Mouse (Mus musculus): ENCODE measurements around the gene Siah3.

DNA sequence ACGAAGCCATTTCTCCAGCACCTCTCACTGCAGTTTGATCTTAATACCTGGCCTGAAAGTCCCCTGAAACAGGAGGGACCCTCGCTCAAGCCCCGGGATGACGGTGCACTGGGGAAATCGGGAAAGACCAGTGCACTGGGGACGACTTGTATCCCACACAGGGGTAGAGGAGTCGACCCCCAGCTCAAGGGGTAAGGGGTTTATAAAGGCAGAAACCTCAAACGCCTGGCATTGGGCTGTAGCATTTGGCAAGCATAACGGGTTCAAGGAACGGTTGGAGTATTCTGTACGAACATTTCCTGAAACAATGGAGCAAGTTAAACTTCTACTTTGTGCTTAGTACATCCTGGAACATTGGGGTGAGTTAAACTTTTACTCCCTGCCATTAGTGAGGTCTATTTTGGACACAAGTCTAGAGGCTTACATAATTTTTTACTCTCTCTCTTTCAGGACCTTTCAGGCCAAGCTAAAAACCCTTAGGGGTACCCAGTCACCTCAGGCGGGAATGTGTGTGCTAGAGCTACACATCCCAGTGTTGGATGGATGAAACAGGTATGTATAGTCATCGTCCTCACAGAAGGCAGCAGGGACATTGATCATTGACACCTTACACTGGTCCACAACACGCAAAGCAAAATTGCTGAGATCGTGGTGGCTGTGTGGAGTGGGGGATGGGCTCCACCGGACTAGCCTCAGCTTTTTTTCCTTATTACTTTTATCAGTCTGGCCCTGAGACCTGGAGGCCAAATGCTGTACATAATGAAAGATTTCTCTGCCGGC, 84.6 kb downstream of the Siah3 start:
- TF ChIP-seq USF1 (IDR thresholded peaks at IDR 0.05; ENCODE audit: low read depth) (no peak), POLR2AphosphoS2 (IDR thresholded peaks at IDR 0.05; ENCODE audit: insufficient read length, low read depth) (no peak), REST (IDR thresholded peaks at IDR 0.05; ENCODE audit: insufficient read depth, insufficient read length) (no peak), POLR2A (IDR thresholded peaks at IDR 0.05; ENCODE audit: insufficient read length, low read depth) (no peak), TCF12 (IDR thresholded peaks at IDR 0.05; ENCODE audit: insufficient read depth, poor library complexity, severe bottlenecking) (no peak), MYOG (IDR thresholded peaks at IDR 0.05; ENCODE audit: control insufficient read depth in 1 of 3, insufficient read depth in 1 of 3, insufficient read length in 2 of 3, low read depth in 2 of 3) (no peak), SRF (IDR thresholded peaks at IDR 0.05; ENCODE audit: control insufficient read depth, insufficient read length, low read depth) (no peak)

Data from myocyte (in vitro differentiated cells).